Mouse (Mus musculus) common myeloid progenitor, adult 5-6 weeks (primary cell): ENCODE measurements around the gene Rps6ka6. TPM values are rescaled to one million over a fixed set of nuclear protein-coding genes. Genes with fewer than 3 reads are reported as not detected.
A peak's percentile ranks its signal among the peaks of the same experiment; 100 is the strongest.

Source experiments
- ATAC-seq: replicated peaks from 2 replicates; pipeline ENCODE4 v1.8.0; 2016; ENCODE audit warnings: low read depth, mild to moderate bottlenecking, moderate TSS enrichment, inconsistent platforms; ENCODE audit not compliant: poor library complexity, severe bottlenecking
- total RNA-seq: library from RNA; stranded (forward); fragments of 200-1000, 187-1606 nt; gene quantifications from 2 replicates; pipeline ENCODE4 v1.2.3, GENCODE M21; 2017

The Rps6ka6 gene
- 0.14 and 0.44 TPM in 2 replicates for total RNA-seq

- ATAC-seq, result no peak
Observed at GRCm38 (mm10) chrX:111537859-111538258, at the start of gene Rps6ka6. Rps6ka6 (minus strand) TSS chrX:111537959.

GRCm38 (mm10) chrX:111577044-111577443 lies 39.3 kb upstream of the Rps6ka6 start:
- no peak for ATAC-seq

GRCm38 (mm10) chrX:111518206-111518605 lies 19.6 kb downstream of the Rps6ka6 start:
- ATAC-seq, result no peak

- no peak; the same call in 1 of the 2 replicates for ATAC-seq
Observed at GRCm38 (mm10) chrX:111463565-111464093, 74.1 kb downstream of the Rps6ka6 start.

- peak; percentile 73 for ATAC-seq
Observed at GRCm38 (mm10) chrX:111462833-111463564, 74.8 kb downstream of the Rps6ka6 start.

GRCm38 (mm10) chrX:111462495-111462832 lies 75.3 kb downstream of the Rps6ka6 start:
- ATAC-seq, result peak; percentile 24; the same call in 1 of the 2 replicates

GRCm38 (mm10) chrX:111462092-111462491 lies 75.7 kb downstream of the Rps6ka6 start:
- ATAC-seq, result no peak

- ATAC-seq, result no peak
Observed at GRCm38 (mm10) chrX:111460166-111460565, 77.6 kb downstream of the Rps6ka6 start.

- ATAC-seq, result no peak
Observed at GRCm38 (mm10) chrX:111436571-111436970, 101.2 kb downstream of the Rps6ka6 start.

- no peak for ATAC-seq
Observed at GRCm38 (mm10) chrX:111414775-111415174, 123.0 kb downstream of the Rps6ka6 start.

GRCm38 (mm10) chrX:111404816-111405215 lies 132.9 kb downstream of the Rps6ka6 start:
- no peak for ATAC-seq

- no peak for ATAC-seq
Observed at GRCm38 (mm10) chrX:111377020-111377419, 160.7 kb downstream of the Rps6ka6 start.

- ATAC-seq, result no peak
Observed at GRCm38 (mm10) chrX:111374177-111374576, 163.6 kb downstream of the Rps6ka6 start.

Other genes with a start within 250 kb of the Rps6ka6 start
- gene Hdx, start 159.1 kb upstream of the Rps6ka6 start, total RNA-seq, result 0.49 and 0.69 TPM in 2 replicates